Mouse (Mus musculus) urinary bladder, postnatal 14 days (tissue): ENCODE measurements around the gene Msantd1.

Experiments
- DNase-seq: peaks from one replicate; pipeline ENCODE4 v3.0.0; 2021; ENCODE audit warnings: low spot score

The Msantd1 gene

DNA sequence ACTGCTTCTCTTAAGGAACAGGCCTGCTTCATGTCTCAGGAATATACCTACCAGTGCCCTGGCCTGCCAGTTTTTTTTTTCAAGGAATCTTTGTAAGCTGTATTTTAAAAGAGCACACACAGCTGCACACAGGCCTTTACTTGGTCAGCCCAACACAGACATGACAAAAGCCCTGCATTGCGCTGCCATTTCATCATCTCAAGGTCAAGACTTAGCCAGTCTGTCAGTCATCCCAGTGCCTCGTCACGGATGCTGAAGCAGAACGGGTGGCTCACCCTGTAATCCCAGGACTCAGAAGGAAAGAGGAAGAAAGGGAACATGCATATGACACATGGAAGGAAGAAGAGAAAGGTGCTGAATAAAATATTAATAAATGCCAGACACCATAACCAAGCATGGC is 19.8 kb downstream of the Msantd1 start:
- no peak for DNase-seq

DNA sequence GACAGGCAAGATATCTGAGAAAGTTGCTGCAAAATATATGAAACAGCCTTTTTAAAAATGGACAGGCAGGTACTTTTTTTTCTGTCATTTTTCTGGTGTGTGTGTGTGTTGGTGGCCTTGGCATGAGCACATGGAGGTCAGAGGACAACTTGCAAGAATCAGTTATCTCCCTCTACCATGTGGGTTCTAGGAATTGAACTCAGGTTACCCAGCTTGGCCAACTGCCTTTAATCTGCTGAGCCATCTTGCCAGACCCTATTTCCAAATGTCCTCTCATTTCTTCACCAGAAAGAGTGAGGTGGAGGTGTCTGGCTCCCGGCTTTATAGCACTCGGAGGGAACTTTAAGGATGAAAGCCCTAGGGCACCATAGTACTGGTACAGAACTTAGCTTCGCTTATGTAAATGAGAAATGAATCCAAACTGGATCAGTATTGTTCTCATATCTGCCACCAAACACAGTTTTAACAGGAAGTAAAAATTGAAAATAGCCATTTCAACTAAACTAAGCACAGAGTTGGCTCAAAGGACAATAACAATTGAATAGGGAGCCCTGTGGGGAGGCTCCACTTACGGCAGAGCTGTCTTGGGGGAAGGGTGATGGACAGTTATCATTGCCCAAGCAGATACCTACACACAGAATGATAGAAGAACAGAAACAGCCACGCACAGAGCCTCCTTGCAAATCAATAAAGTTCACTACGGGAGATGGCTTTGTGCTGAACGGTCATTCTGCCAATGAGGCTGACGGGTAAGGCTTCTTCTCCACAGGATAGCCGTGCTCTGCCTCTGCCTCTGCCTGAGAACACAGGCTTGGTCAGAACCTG is 22.6 kb downstream of the Msantd1 start:
- no peak for DNase-seq

DNA sequence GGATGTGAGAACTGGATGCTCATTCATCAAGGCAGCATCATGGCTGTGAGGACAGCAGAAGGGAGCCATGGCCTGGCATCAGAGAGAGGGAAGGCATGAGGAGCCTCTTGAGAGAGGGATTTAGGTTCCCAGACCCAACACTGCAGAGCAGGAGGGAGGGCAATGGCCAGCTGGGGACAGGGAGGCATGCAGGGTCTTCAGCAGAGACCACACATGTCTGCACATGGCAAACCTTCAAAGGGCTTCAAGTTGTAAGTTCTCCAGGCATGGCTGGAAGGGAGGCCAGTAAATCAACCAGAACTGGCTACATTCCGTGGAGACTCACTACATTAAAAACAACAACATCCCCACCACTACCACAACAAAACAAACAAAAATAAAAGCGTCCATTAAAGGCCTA is 23.3 kb downstream of the Msantd1 start:
- no peak for DNase-seq

DNA sequence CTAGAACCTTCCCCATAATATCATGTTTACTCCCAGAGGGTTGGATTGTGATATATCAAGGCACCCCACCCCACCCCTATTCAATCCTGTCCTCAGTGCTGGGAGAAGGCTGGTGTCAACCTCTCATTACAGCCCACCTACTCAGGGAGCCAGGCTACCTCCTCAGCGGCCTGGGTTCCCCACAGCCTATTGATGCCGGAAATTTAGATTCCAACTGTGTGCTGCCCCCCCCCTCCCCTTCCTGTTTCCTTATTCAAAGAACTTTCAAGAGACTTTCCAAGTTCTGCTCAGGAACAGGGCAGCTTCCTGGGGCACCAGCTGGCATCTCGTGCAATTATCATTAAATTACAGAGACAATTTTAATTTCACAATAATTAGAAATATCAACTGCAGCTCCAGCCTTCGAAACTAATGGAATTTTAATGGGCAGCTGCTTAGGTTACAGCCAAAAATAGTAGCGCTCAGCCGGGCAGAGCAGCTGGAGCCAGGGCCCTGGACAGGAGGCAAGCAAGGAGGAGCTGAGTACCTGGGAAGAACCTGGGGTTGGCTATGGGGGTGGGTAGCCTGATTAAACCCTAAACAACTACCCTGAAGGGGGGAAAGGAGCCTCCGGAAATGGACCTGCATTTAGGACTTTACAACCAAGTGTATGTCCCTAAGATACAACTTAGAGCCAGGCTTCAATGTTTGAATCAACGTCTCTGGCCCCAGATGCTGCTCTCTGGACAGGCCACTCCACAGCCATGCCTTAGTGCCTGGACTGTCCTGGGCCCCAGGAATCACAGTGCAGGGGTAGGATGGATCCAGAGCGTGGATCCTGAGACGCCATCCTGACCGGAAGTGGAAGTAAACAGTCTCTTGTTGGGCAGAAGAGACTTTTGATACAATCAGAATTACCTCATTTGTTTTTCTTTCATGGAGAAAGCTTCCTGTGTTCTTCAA is 24.0 kb downstream of the Msantd1 start:
- no peak for DNase-seq

DNA sequence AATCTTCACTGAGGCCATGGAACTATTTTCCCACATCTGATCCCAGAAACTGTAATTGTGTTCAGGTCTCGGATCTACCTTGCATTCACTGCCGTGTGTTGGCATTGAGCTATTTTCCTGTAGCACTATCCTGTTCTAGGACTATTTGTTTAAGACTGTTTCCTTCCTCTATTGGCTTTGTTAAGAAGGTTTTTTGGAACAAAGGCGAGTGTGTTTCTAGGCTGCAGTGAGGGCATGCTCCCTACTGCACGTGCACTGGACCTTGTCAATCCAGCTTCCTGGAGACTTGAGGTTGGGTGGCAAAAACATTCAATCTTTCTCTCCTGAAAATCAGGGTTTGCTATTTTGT is 24.6 kb downstream of the Msantd1 start:
- no peak for DNase-seq

DNA sequence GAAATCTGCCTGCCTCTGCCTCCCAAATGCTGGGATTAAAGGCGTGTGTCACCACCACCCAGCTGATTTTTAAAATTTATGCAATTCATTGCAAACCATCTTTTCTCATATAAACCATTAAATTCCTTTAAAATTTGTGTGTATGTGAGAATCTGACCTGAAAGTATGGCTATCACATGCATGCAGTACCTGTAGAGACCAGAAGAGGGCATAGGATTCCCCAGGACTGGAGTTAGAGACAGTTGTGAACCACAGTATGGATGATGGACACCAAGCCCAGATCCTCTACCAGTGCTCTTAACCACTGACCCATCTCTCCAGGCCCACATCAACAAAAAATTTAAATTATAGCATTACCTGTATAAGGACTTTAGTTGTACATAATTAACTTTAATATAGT is 25.6 kb downstream of the Msantd1 start:
- no peak for DNase-seq

DNA sequence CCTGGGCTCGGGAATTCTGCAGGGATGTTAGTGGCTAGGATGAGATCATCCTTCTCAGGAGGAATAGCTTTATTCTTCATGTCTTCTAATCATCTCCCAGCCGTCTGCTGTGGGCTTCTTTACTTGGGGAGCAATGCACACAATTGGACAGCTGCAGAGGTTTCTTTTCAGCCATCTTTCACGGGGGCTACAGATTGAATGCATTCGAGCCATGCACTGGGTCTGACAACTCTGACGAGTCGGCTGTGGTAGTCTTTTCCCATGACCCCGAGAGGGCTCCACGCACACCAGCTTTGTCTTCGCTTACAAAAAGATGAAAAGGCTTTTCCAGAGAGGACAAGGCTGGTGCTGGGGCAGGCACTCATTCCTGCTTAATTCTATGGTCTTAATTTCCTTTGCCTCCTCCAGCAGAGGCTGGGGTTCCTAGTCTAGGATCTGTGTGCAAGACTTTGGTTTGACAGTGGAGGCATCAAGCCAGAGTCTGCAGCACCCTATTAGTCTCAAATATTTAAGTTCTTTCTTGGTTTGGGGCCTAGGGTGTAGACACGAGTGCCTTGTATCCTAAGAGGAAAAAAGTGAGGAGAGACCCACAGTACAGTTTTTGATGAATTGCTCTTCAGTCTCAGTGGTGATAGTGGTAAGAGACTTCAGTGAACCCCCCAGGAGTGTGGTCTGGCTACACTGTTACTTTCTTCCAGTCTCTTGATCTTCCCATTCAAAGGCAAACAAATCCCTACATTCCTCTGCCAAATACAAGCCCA is 34.1 kb downstream of the Msantd1 start:
- no peak for DNase-seq

DNA sequence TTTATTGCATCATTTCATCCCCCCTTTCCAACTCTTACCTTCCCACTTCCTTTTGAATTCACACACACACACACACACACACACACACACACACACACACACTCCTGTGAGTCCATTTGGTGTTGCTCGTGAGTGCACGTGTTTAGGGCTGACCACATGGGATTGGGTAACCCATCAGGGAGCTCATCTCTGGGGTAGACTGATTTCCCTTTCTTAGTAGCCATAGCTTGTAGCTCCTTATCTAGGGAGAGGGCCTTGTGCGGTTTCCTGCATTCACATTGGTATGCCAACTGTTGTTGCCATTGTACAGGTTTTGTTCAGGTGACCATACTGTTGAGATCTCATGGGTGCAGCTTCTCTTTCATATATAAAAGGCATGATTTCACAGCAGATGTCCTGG is 35.6 kb downstream of the Msantd1 start:
- no peak for DNase-seq

DNA sequence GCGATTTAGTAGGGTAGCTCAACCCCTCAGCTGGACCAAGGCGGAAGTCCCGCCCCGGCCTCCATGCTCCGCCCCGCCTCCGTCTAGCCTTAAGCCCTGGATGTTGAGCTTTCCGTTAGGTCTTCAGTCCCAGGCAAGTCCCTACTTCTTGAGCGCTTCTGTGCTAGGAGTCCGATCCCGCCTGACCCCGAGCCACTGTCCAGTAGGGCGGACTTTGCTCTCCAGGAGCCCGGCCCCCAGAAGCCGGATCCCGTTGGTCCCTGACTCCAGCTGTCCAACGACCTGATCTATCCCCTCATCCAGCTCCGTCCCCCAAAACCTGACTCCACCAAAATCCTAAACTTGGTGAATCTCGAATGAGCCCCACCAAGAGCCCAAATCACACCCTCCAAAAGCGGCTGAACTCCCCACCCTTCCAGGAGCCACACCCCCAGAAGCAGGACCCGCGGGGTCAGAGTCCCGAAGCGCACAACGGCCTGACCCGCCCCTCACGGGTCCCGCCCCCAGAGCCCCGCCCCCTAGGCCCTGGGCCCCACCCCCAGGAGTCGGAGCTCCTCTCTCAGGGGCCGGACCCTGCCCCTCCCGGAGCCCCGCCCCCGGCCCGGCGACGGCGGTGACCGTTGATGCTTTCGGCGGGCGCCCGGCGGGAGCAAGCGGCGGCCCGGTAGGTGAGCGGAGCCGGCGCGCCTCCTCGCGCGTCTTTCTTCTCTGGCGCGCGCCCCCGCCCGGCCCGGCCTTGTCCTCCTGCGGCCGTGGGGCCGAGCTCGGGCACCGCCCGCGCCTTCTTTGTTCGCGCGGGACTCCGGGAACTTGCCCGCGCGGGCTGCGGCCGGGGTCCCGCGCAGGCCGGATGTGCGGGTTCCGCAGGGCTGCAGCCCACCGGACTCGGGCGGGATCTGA is 41.3 kb downstream of the Msantd1 start, which contains the start of gene Rgs12:
Rgs12 (plus strand) TSS at position 585 of the 900 bp plus-strand sequence.
- DNase-seq, result peak; percentile 85

DNA sequence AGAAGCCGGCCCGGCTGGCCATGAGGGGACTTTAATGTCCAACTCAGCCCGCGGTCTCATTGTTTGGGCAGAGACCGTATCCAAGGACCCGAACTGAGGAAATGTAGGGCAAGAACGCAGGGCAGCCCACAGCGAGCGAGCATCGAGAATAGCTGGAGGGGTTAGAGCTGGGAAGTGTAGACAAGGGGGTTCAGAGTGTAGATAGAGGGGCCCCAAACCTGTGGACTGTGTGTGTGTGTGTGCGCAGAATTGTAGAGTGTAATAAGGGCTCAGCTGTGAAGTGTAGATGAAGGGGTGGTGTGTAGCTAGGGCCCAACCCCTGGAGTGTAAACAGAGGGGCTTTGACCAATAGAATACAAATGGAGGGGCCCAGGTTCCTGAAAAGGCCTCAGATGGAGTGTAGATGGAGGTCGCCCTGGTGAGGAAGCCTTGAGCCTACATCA is 42.0 kb downstream of the Msantd1 start:
- no peak for DNase-seq

DNA sequence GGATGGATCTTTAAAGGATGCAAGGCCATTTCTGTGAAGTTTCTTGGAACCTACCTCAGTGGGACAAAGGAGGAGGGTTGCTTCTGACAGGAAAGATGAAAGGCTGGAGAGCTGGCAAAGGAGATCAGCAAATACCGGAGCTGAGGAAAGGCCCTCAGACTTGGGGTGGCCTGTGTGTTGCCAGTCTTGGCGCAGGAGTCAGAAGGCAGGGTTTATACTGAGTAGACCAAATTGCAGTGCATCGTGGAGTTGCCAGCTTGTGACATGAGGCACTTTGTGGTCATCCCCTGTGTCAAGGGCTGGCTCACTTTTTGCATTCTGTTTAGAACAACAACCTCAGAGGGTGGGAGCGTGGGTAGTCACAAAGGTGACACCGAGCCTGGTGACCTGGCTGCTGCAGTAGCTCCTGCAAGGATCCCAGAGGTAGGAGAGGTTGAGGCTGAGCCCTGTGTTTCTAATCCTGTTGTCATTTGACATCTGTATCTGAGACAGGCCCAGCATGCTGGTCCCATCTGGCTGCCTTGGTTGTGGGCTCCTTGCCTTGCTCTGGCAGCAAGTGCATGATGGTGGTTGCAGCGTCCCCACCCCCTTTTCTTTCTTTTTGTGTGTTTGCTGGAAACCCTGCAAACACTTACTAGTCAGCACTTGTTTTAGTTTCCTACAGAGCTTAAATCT is 42.8 kb downstream of the Msantd1 start:
- no peak for DNase-seq

DNA sequence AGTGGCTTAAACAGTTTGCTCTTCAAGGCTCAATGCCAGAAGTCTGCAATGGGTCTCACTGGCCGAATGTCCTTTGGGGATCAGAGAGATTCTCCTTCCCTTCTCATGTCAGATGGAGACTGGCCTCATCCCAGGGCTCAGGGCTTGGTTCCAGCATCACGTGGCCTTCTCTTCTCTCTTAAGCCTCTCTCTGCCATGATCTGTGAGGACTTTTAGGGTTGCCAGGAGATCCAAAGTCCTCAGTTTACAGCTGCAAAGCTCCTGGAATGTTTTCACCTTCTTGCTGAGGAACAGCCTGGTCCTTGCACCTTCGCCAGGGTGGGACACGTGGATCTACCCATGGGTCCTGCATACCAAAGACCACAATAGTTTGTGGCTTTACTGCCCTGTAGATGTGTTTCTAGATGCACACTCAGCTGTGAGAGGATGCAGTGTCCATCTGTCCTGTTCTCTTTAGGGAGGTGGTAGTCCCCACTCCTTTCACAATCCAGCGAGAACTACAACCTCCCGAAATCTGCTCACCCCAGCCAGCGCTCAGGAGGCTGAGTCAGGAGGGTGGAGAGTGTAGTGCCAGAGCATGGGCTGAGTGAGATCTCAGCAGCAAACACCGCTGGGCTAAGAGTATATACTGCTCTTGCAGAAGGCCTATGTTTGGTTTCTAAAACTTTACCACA is 43.5 kb downstream of the Msantd1 start:
- peak; percentile 37 for DNase-seq

DNA sequence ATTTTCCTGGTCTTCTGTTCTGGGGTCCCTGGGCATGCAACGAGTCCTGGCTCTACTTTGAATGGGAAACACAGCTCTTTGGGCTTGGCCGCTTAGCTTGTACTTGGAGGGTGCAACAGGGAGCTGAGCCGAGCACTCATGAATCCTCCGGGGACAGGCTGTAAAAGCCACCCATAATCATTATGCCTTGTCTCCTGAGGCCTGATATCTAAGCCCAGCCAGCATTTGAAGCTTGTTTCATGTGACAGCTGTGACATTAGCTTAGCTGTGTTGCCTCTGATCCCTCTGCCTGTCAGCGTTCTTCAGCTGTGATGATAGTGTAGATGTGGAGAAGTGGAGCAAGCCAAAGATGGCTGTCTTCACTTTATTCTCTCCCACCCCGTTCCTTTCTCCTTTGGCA is 46.7 kb downstream of the Msantd1 start:
- DNase-seq, result no peak

DNA sequence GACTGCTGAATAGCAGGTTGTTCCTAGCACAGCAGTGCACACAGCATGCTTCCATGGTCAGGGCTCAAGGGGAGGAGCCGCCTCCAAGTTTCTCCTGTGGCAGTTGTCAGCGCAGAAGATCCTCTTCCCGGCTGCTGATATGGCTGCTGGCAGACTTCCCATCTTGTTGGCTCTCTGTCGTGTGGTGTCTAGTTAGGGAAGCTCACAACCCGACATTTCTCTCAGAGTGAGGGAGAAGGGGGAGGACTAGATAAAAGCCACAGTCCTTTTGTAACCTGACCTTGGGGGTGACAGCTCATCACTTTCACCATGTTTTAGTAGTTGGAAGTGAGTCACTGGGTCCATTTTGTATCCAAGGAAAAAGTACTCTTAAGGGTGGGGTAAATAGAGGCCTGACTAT is 47.8 kb downstream of the Msantd1 start:
- DNase-seq, result no peak

DNA sequence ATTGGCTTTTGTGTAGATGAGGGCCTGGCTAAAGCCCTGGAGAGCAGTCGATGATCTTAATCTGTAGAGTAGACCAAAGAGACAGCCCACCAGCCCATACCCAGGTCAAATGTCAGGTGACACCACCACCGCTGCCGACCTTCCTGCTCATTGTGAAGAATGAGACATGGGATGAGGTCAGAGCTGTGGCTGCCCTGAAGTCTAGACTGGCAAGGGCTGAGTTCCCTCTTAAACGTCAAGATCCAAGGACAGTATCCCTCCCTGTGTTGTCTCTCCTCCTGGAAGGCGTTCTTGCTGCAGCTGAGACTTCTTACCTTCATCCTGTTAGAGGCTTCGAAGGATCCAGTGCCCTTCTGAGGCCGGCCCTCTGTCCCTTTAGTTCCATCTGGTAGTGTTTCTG is 48.3 kb downstream of the Msantd1 start:
- no peak for DNase-seq

DNA sequence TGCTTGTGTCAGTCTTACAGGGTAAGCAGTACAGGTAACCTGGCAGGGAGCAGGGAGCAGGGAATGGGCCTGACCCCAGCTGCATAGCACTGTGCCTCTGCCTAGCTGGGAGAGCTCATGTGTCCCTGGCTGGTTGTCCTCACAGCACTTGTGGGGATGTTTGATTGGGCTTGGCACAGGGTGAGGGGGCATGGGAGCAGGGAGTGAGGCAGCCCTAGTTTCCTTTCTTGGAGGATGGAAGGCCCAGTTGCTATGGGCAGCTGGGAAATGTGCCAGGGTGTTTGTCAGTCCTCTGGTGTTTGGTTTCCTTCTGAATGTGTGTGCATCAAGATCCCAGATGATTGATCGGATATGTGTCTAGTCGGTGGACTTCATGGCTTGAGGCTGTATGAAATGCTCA is 49.2 kb downstream of the Msantd1 start:
- no peak for DNase-seq

DNA sequence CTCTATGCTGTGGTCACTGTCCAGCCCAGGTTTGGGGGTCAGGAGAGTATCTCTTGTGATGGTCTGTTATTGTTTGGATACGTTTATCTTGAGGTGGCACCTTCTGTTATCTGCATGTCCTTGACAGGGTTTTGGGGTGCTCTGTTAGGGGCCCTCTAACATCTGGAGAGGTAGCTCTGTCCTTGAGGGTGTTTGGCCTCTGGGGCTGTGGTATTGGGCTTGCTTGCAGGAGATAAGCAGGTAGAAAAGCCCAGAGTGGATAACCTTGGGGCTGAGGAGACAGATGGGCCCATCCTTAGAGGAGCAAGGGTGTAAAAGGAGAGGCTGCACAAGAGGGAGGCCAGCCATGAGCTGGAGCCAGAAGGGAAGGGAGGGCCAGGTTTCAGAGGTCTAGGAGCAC is 52.2 kb downstream of the Msantd1 start:
- DNase-seq, result no peak

DNA sequence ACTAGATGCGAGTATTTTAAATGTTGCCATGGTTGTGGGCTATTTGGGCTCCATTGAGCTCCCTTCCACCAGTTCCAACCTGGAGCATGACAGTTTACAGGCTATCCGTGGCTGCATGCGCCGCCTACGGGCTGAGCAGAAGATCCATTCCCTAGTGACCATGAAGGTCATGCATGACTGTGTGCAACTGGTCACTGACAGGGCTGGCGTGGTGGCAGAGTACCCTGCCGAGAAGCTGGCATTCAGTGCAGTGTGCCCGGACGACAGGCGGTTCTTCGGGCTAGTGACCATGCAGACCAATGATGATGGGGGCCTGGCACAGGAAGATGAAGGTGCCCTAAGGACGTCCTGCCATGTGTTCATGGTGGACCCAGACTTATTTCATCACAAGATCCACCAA is 57.7 kb downstream of the Msantd1 start:
- DNase-seq, result no peak

DNA sequence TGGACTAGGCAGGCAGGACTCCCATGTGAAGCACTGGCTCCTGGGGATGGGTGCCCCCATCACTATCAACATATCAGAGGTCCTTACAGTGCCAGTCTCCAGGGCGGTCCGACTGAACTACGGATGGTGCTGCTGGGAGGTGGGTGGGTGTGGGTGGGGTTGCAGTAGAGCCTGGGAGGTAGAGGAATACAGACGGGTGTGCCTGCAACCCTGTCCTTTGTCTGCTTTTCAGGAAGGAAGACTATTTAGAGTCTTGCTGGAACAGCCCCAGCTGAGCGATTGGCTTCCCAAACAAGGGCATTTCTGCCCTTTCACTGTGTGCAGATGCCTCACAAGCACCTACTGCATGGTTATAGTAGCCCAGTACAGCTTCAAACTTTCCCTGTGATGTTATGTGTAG is 60.6 kb downstream of the Msantd1 start:
- no peak for DNase-seq

DNA sequence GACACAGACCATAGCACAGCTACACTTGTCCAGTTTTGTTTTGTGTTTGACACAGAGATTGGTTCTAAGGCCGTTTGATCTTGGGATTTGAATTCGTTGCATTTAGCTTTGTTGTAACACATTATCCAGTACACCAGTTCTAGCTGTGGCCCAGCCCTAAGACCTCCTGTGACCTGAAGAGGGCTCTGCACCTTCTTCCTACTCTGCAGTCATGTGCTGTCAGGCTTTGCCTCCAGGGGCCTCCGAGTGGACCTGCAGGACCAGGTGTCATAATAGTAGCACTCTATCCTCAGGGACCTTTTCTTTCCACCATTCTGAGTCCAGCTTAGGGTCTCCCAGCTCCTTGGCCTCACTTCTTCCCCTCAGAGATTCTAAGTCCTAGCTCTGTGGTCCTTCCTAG is 64.7 kb downstream of the Msantd1 start:
- no peak for DNase-seq
